Mouse (Mus musculus) megakaryocyte, embryonic 14.5 days (primary cell): Measurements from ENCODE around the gene Btnl4. TPM values are rescaled to one million over a fixed set of nuclear protein-coding genes. Genes with fewer than 3 reads are reported as not detected.

Source experiments
- H3K27me3 ChIP-seq: replicated peaks from 2 replicates; pipeline ENCODE3; 2012; ENCODE audit warnings: inconsistent platforms
- H3K36me3 ChIP-seq: replicated peaks from 2 replicates; pipeline ENCODE3; 2012; ENCODE audit warnings: low read length, inconsistent platforms, mixed read lengths
- H3K4me1 ChIP-seq: 2 replicates; pipeline ENCODE4 v1.6.1; 2012; ENCODE audit warnings: inconsistent platforms
- H3K4me3 ChIP-seq: replicated peaks from 2 replicates; pipeline ENCODE3; 2012; ENCODE audit warnings: moderate library complexity, mild to moderate bottlenecking, inconsistent platforms
- H3K9me3 ChIP-seq: 2 replicates; pipeline ENCODE4 v1.6.1; 2012; ENCODE audit warnings: inconsistent platforms
- FLI1 ChIP-seq: IDR thresholded peaks from 2 replicates; pipeline ENCODE4 v1.6.1; 2012; ENCODE audit warnings: low read length, inconsistent platforms, mixed read lengths
- GATA1 ChIP-seq: IDR thresholded peaks from 3 replicates; pipeline ENCODE4 v1.6.1; 2012; ENCODE audit warnings: mixed read lengths, low read length, inconsistent platforms, borderline replicate concordance
- polyA plus RNA-seq: library from polyadenylated mRNA; stranded (reverse); fragments of >175 nt; gene quantifications from 2 replicates; pipeline ENCODE4 v1.2.3, GENCODE M21; 2012; ENCODE audit warnings: low replicate concordance; ENCODE audit not compliant: insufficient read depth

The Btnl4 gene
- polyA plus RNA-seq, 1 experiment = not detected

DNA sequence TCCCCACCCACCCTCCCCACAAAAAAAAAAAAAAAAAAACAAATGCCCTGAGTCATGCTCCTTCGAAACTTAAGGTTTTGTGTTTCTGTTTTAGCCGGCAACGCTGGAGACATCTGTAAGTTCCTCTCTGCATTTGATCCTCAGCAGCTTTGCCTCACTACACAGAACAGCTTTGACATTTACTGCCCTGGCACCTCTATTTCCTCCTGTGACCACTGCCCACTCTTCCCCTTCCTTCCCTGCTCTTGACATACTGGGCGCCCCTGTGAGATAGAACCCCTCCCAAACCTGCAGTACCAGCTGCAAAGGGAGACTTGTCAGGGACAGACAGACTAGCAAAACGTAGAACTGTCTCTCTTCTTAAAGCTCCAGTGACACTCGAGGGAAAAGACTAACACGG, 39.5 kb downstream of the Btnl4 start:
- Histone ChIP-seq H3K9me3 (peaks cover 18% of the 10 kb centered on the region), H3K27me3 (peaks cover 45% of the 10 kb centered on the region), H3K4me3 (peak overlapping the region; percentile 83), H3K36me3 (no peaks in the 10 kb centered on the region), H3K4me1 (peaks cover 8% of the 10 kb centered on the region)
- TF ChIP-seq FLI1 (no peak), GATA1 (no peak)

DNA sequence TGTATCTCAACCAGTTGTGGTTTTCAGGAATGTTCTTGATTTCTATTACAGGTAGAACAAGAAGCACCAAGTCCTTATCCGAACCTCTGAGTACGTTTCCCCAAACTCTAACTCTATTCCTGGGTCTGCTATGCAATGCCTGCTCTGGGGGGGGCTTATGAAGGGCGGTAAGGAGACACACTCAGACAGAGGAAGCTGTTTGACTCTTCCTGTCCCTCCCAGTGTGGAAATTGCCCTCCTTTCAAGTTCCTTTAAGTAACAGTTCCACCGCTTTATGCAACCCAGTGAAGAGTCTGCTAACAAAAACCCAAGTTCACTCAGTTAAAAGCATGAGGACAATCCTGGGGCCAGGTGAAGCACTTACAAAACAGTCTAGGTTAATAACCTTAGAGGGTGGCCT, 40.0 kb downstream of the Btnl4 start:
- Histone ChIP-seq H3K9me3 (peaks cover 18% of the 10 kb centered on the region), H3K36me3 (no peaks in the 10 kb centered on the region), H3K4me1 (peaks cover 8% of the 10 kb centered on the region), H3K4me3 (no peak overlapping the region), H3K27me3 (peaks cover 42% of the 10 kb centered on the region)
- TF ChIP-seq FLI1 (no peak), GATA1 (no peak)

DNA sequence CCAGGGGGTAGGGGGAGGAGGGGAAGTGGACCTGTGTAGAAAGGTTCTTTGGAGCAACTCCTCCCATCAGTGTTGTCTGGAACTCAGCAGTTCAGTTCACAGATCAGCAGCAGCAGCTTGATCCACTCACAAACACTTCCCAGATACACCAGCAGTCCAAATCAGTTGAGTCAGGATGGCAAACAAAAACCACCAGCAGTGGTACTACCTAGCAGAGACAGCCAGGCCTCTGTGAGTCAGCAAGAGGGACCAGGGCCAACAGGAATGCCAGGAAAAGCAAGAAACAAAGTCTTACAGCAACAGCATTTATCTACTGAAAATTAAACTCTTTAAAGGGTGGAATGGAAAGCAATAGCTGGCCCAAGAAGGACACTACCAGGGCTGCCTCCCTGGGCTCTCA, 49.5 kb downstream of the Btnl4 start:
- H3K36me3 ChIP-seq = no peaks in the 10 kb centered on the region
- H3K9me3 ChIP-seq = no peaks in the 10 kb centered on the region
- H3K4me3 ChIP-seq = no peak overlapping the region
- no peaks in the 10 kb centered on the region for H3K4me1 ChIP-seq
- TF ChIP-seq GATA1 = no peak
- no peak for TF ChIP-seq FLI1
- peaks cover 19% of the 10 kb centered on the region for H3K27me3 ChIP-seq

DNA sequence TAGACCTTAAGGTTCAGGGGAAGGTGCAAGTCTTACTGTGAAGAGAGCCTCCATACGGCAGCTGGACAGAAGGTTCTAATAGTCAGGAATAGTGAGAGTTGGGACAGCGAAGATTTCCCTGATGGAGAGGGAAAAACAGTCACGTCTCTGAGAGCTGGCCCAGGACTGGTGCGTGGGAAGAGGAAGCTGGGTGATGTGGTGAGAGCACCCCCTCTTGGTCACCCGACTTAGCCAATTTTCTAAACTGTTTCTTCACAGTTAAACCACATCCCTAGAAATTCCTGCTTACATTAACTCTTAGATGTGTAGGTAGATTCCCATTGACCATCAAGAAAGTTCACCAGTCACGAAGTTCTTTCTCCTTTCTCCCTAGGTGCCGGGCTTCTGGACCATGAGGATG, 57.1 kb downstream of the Btnl4 start:
- Histone ChIP-seq H3K9me3 (no peaks in the 10 kb centered on the region), H3K4me3 (no peak overlapping the region), H3K27me3 (peaks cover 44% of the 10 kb centered on the region), H3K4me1 (no peaks in the 10 kb centered on the region), H3K36me3 (no peaks in the 10 kb centered on the region)
- TF ChIP-seq FLI1 (no peak), GATA1 (no peak)

Other genes starting within 250 kb of the Btnl4 start
- 0.76 TPM in 1 of 2 replicates, not detected in the other for gene H2-Ob, start 238.4 kb downstream of the Btnl4 start, polyA plus RNA-seq
- 1.8 TPM in 1 of 2 replicates, not detected in the other for gene H2-Ab1, start 219.6 kb downstream of the Btnl4 start, polyA plus RNA-seq
- 0.64 TPM in 1 of 2 replicates, not detected in the other for gene H2-Aa, start 189.5 kb downstream of the Btnl4 start, polyA plus RNA-seq
- gene H2-Eb1, start 171.5 kb downstream of the Btnl4 start, polyA plus RNA-seq = 2.8 TPM in 1 of 2 replicates, not detected in the other
- not detected in 2 replicates for gene H2-Eb2, start 151.7 kb downstream of the Btnl4 start, polyA plus RNA-seq
- gene Btnl2, start 122.5 kb downstream of the Btnl4 start, polyA plus RNA-seq = not detected in 2 replicates
- not detected in 2 replicates for gene Btnl1, start 100.2 kb downstream of the Btnl4 start, polyA plus RNA-seq
- gene BC051142, start 78.5 kb downstream of the Btnl4 start, polyA plus RNA-seq = not detected in 2 replicates
- not detected in 2 replicates for gene Btnl6, start 40.0 kb upstream of the Btnl4 start, polyA plus RNA-seq
- gene Notch4, start 87.0 kb upstream of the Btnl4 start, polyA plus RNA-seq = 0.43 TPM in 1 of 2 replicates, not detected in the other
- 402 and 833 TPM in 2 replicates for gene Gpsm3, start 112.5 kb upstream of the Btnl4 start, polyA plus RNA-seq
- 108 and 181 TPM in 2 replicates for gene Pbx2, start 113.9 kb upstream of the Btnl4 start, polyA plus RNA-seq
- 32.8 and 44.2 TPM in 2 replicates for gene Ager, start 120.5 kb upstream of the Btnl4 start, polyA plus RNA-seq
- gene Rnf5, start 126.4 kb upstream of the Btnl4 start, polyA plus RNA-seq = 37.8 and 101 TPM in 2 replicates
- gene Agpat1, start 126.9 kb upstream of the Btnl4 start, polyA plus RNA-seq = 165 and 309 TPM in 2 replicates
- 1.9 TPM in 1 of 2 replicates, not detected in the other for gene Egfl8, start 138.7 kb upstream of the Btnl4 start, polyA plus RNA-seq
- gene Ppt2, start 151.2 kb upstream of the Btnl4 start, polyA plus RNA-seq = 40.9 and 74.9 TPM in 2 replicates
- not detected in 2 replicates for gene Prrt1, start 152.2 kb upstream of the Btnl4 start, polyA plus RNA-seq
- gene Fkbpl, start 167.4 kb upstream of the Btnl4 start, polyA plus RNA-seq = 6.1 and 22.5 TPM in 2 replicates
- gene Atf6b, start 169.8 kb upstream of the Btnl4 start, polyA plus RNA-seq = 192 and 427 TPM in 2 replicates
- gene Tnxb, start 193.2 kb upstream of the Btnl4 start, polyA plus RNA-seq = 0.03 TPM in 1 of 2 replicates, not detected in the other